Mouse (Mus musculus) heart, embryonic 14.5 days (tissue): ENCODE measurements at regions not wholly inside any gene's neighbourhood (a gene's known extent, or its start where the extent isn't known, plus 50 kb on each side); places are given as distances from the start of the nearest gene placed in this dataset.

ENCODE experiments used
- ATAC-seq: fragments of 200-750 bp; cut with Nextera tagmentation; 2 replicates; pipeline ENCODE4 v1.8.0; 2017; ENCODE audit warnings: low read depth, moderate TSS enrichment; ENCODE audit not compliant: insufficient number of reproducible peaks, insufficient read depth, low FRiP score
- H3K27ac ChIP-seq, 2 experiments: fragments of 200-500 bp in 1 of 2; fragments of 300-500 bp in 1 of 2; sonication (generic) in 1 of 2; replicated peaks in 1 of 2; 2 replicates each; pipeline ENCODE4 v1.5.1; 2012 to 2014; ENCODE audit warnings: low read depth in 2 of 2, low read length in 2 of 2, control low read depth in 1 of 2, mild to moderate bottlenecking in 1 of 2, mixed read lengths in 1 of 2; ENCODE audit not compliant: control insufficient read depth in 1 of 2, insufficient read depth in 1 of 2
- H3K27me3 ChIP-seq: fragments of 300-500 bp; sonication (generic); 2 replicates; pipeline ENCODE4 v1.6.1; 2014; ENCODE audit warnings: mild to moderate bottlenecking, low read length, control low read depth; ENCODE audit not compliant: control insufficient read depth, insufficient read depth
- H3K36me3 ChIP-seq: fragments of 300-500 bp; sonication (generic); 2 replicates; pipeline ENCODE4 v1.6.1; 2014; ENCODE audit warnings: mild to moderate bottlenecking, control low read depth, low read length, mixed read lengths; ENCODE audit not compliant: control insufficient read depth, insufficient read depth
- H3K4me1 ChIP-seq, 2 experiments: fragments of 200-500 bp in 1 of 2; fragments of 300-500 bp in 1 of 2; sonication (generic) in 1 of 2; 2 replicates each; pipeline ENCODE4 v1.6.1; 2012 to 2014; ENCODE audit warnings: low read length in 2 of 2, control low read depth in 1 of 2, mixed read lengths in 1 of 2; ENCODE audit not compliant: control insufficient read depth in 2 of 2, insufficient read depth in 2 of 2
- H3K4me2 ChIP-seq: fragments of 300-500 bp; sonication (generic); 2 replicates; pipeline ENCODE4 v1.6.1; 2014; ENCODE audit warnings: mild to moderate bottlenecking, low read length
- H3K4me3 ChIP-seq, 2 experiments: fragments of 200-500 bp in 1 of 2; fragments of 300-500 bp in 1 of 2; sonication (generic) in 1 of 2; 2 replicates each; pipeline ENCODE4 v1.5.1; 2012 to 2014; ENCODE audit warnings: low read length in 2 of 2, mild to moderate bottlenecking in 2 of 2, control low read depth in 1 of 2, low read depth in 1 of 2, moderate library complexity in 1 of 2; ENCODE audit not compliant: control insufficient read depth in 1 of 2, insufficient read depth in 1 of 2
- H3K9ac ChIP-seq: fragments of 300-500 bp; sonication (generic); 2 replicates; pipeline ENCODE4 v1.6.1; 2014; ENCODE audit warnings: mild to moderate bottlenecking, low read length
- H3K9me3 ChIP-seq: fragments of 300-500 bp; sonication (generic); 2 replicates; pipeline ENCODE4 v1.6.1; 2016; ENCODE audit warnings: low read length, control low read depth; ENCODE audit not compliant: control insufficient read depth
- WGBS: fragments of 180-500 bp; shearing (Covaris S2); extraction: QIAGEN DNeasy Blood & Tissue Kit; methylation state at CpG from one replicate; pipeline ENCODE4 v1.1.7; 2014; 5-methylcytosine and 5-hydroxymethylcytosine counted together

GRCm38 (mm10) chr13:28701309-28701708 is 252.2 kb downstream of the Sox4 start:
- Histone ChIP-seq H3K9ac (no peak overlapping the region), H3K4me2 (no peak overlapping the region), H3K36me3 (no peaks in the 10 kb centered on the region), H3K9me3 (no peaks in the 10 kb centered on the region), H3K4me1 (peaks cover 8 to 13% of the 10 kb centered on the region in 2 experiments; a peak in 3 of 4 replicates), H3K27me3 (no peaks in the 10 kb centered on the region), H3K27ac (no peak overlapping the region), H3K4me3 (no peak overlapping the region)
- ATAC-seq: 0 out of 2 replicates have a peak, but pooled peaks have one; percentile 59
- 4% methylated on average over 1 of the region's 1 CpGs for WGBS

DNA sequence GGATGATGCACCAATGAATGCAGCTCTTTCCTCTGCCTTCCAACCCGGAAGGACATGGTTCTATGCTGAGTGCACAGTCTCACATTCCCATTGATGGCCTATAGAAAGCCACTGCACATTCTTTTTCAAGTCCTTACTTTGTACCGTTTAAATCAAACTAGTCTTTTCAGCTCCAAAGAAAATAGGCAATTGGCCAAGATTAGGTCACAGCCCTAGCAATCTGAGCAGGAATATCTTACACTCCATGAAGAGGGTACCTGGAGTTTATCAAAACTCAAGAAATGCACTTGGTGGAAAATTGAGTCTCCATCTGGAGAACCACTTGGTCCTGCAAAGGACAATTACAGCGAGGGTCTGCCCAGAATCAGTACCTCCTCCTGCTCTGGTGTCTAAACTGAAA is 253.4 kb downstream of the Sox4 start:
- no peak for ATAC-seq
- Histone ChIP-seq H3K9me3 (no peaks in the 10 kb centered on the region), H3K27ac (0 out of 4 replicates have a peak overlapping the region, but pooled peaks of 1 of the 2 experiments have one; percentile 25), H3K9ac (no peak overlapping the region), H3K36me3 (no peaks in the 10 kb centered on the region), H3K4me1 (peaks cover 8 to 13% of the 10 kb centered on the region in 2 experiments; a peak in 3 of 4 replicates), H3K4me3 (no peak overlapping the region), H3K27me3 (no peaks in the 10 kb centered on the region), H3K4me2 (no peak overlapping the region)
- WGBS: 63% methylated on average over 3 of the region's 3 CpGs

- H3K36me3 ChIP-seq: no peaks in the 10 kb centered on the region
- H3K4me3 ChIP-seq: no peak overlapping the region
- no peak for ATAC-seq
- no peaks in the 10 kb centered on the region for H3K27me3 ChIP-seq
- no peaks in the 10 kb centered on the region for H3K9me3 ChIP-seq
- H3K9ac ChIP-seq: no peak overlapping the region
- H3K4me2 ChIP-seq: no peak overlapping the region
- 91% methylated on average over 4 of the region's 4 CpGs for WGBS
- H3K4me1 ChIP-seq: peaks cover 8 to 13% of the 10 kb centered on the region in 2 experiments; a peak in 3 of 4 replicates
- no peak overlapping the region for H3K27ac ChIP-seq
Measured at GRCm38 (mm10) chr13:28699490-28700032, 254.0 kb downstream of the Sox4 start.

DNA sequence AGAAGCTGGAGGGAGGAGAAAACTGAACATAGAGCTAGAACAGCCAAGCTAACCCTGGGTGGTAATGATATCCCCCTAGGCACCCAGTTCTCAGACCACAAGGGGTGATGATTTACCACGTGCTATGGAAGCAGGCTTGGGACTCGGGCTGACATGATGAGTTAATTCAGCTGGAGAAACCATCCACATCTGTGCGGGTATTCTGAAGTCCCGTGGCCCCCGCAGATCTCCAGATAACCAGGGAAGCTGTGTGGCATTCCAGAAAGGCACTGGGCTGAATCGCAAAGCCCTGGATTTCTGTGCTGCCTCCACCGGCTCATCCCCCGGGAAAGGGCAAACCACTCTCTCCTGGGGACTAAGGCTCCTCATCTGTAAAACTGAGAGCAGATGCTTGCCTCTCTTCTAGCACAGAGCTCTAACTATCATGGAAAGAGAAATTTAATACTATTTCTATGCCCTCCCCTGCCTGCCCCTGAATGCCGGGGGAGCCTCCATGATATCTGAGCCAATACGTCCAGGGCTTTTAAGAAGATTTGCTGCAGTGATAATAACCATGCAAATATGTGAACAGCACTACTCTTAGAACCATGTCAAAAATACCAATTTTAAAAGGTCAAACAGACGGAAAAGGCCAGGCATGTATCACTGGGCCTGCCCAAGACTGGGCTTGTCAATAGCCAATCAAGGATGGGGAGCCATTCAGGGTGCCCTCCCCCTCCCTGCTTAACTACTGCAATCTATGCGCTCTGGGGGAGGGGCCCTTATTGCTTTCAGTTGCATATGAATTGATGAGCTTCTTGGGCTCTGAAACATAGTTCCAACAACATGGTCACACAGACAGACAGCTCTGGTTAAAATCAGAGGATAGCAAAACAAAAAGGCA is 255.5 kb downstream of the Sox4 start:
- no peak overlapping the region for H3K4me3 ChIP-seq
- H3K27me3 ChIP-seq: no peaks in the 10 kb centered on the region
- ATAC-seq: no peak
- no peaks in the 10 kb centered on the region for H3K9me3 ChIP-seq
- 46% methylated on average over 12 of the region's 12 CpGs for WGBS
- peaks cover 10 to 13% of the 10 kb centered on the region in 2 experiments; a peak in 3 of 4 replicates for H3K4me1 ChIP-seq
- no peak overlapping the region for H3K27ac ChIP-seq
- H3K36me3 ChIP-seq: no peaks in the 10 kb centered on the region
- H3K4me2 ChIP-seq: no peak overlapping the region
- H3K9ac ChIP-seq: no peak overlapping the region

DNA sequence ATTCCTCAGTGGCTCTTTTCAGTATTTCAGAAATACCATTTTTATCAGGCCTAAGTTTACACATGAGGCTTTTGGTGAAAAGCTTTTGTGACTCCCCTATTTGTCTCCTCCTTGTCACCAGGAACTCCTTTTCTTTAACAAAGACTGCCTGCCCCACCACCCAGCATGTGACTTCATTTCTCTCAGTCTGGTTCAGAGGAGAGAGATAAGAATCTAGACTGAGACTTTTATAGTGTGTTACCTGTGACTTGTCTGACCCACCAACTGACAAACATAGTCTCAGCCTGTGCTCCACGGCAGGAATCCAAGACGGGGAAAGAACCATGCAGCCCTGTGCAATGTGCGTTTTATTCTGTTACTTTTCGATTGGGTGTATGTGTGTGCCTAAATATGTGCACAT is 260.4 kb downstream of the Sox4 start:
- no peak overlapping the region for H3K4me2 ChIP-seq
- peaks cover 6 to 10% of the 10 kb centered on the region in 2 experiments; a peak in 3 of 4 replicates for H3K4me1 ChIP-seq
- no peak overlapping the region for H3K4me3 ChIP-seq
- H3K36me3 ChIP-seq: no peaks in the 10 kb centered on the region
- WGBS: 64% methylated on average over 4 of the region's 4 CpGs
- no peak for ATAC-seq
- no peak overlapping the region for H3K9ac ChIP-seq
- 0 out of 4 replicates have a peak overlapping the region, but pooled peaks of 1 of the 2 experiments have one; percentile 2 for H3K27ac ChIP-seq
- no peaks in the 10 kb centered on the region for H3K9me3 ChIP-seq
- H3K27me3 ChIP-seq: no peaks in the 10 kb centered on the region

DNA sequence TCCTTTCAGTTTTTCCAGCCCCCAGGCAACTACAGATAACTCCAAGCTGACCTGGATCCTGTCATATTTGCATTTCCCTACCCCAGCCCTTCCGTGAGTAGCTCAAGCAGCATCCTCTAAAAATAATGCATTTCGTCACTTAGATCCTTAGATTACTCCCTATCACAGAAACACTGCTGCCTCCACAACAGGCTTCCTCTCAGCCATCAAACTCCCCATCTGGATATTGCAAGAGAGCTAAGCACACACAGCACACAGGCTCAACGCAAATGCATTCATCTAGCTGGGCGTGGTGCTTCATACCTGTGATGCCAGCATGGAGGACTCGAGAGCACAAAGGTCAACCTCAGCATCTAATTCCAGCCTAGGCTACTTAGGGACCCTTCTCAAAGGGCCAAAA is 260.9 kb downstream of the Sox4 start:
- Histone ChIP-seq H3K4me2 (no peak overlapping the region), H3K4me1 (peaks cover 2 to 9% of the 10 kb centered on the region in 2 experiments; a peak in 3 of 4 replicates), H3K27me3 (no peaks in the 10 kb centered on the region), H3K36me3 (no peaks in the 10 kb centered on the region), H3K27ac (0 out of 4 replicates have a peak overlapping the region, but pooled peaks of 1 of the 2 experiments have one; percentile 2), H3K9ac (no peak overlapping the region), H3K9me3 (no peaks in the 10 kb centered on the region), H3K4me3 (no peak overlapping the region)
- no peak for ATAC-seq
- WGBS: 54% methylated on average over 5 of the region's 5 CpGs

DNA sequence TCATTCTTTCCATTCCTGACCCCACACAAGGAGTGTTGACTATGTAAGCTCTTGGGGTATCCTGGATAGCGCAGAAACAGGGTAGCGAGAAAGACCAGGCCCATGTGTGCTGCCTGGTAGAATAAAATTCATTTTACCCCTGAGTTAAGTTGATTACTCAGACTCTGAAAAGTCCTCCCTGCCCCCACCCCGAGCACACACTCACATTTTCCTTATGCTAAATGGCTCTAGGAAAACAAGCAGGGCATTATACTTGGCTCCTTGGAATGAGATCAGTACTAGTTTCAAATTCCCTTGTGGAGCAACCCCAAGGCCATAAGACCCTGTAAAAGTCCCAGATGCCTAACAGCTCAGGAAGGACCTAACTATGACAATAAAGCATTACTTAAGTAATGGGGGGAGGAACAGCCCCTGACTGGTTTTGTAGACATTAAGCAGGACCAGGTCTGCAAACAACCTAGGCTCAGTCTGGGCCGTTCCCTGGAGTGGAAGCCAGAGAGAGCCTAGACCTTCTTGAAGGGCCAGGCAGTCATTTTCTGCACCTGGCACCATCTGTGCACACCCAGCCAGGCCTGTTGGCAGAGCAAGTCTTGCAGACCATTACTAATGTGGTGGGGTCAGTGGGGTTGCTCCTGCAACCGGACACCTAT is 262.9 kb downstream of the Sox4 start:
- 84% methylated on average over 5 of the region's 5 CpGs for WGBS
- Histone ChIP-seq H3K4me2 (no peak overlapping the region), H3K27me3 (no peaks in the 10 kb centered on the region), H3K9ac (no peak overlapping the region), H3K4me1 (peaks cover 2 to 4% of the 10 kb centered on the region in 2 experiments; a peak in 2 of 4 replicates), H3K27ac (no peak overlapping the region), H3K4me3 (no peak overlapping the region), H3K36me3 (no peaks in the 10 kb centered on the region), H3K9me3 (no peaks in the 10 kb centered on the region)
- no peak for ATAC-seq
